Mouse (Mus musculus) cerebellum, adult 2 months (tissue): Measurements from ENCODE around the gene Dennd1c.

Experiments used
- CTCF ChIP-seq: fragments of 200-500 bp; IDR thresholded peaks from 2 replicates; pipeline ENCODE4 v1.5.1; 2011; ENCODE audit warnings: low read depth, mild to moderate bottlenecking, control low read depth, low read length, moderate library complexity, borderline replicate concordance; ENCODE audit not compliant: insufficient read depth
- POLR2A ChIP-seq: fragments of 200-500 bp; IDR thresholded peaks from 2 replicates; pipeline ENCODE4 v1.6.1; 2011; ENCODE audit warnings: low read length, control low read depth, borderline replicate concordance; ENCODE audit not compliant: insufficient read depth

- no peak for TF ChIP-seq CTCF
- no peak for TF ChIP-seq POLR2A
Measured at GRCm38 (mm10) chr17:57029691-57030090, 48.6 kb downstream of the Dennd1c start.
